Mouse (Mus musculus) liver (tissue): ENCODE measurements at regions not wholly inside any gene's neighbourhood (a gene's known extent, or its start where the extent isn't known, plus 50 kb on each side); places are given as distances from the start of the nearest gene placed in this dataset.
"Not testable (repeated sequence)": the region's sequence is repeated elsewhere in the genome, so short reads cannot be mapped to it uniquely, and the experiment has no call there.

Experiments
- DNase-seq: peaks from one replicate; pipeline ENCODE4 v3.0.0-alpha.2; 2020; ENCODE audit warnings: mixed read lengths

GRCm38 (mm10) chr5:133073317-133073716, 530.2 kb upstream of the Auts2 start:
- no peak for DNase-seq

DNA sequence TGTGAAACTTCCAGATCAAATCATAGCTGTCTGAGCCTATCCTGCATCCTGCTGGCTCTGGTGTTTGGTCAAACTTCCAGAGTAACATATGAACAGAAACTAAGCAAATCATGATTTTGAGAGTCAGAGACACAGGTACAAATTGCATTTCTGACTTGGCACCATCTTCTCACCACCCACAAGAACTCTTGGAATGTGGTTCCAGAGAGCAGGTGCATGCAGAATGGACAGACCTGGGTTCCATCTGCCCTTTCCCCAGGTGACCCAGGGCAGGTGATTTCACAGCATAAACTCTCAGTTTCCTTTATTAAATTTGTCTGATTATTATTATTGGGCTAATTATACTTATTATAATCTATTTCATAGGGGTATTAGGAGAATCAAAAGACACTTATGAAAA, 527.0 kb upstream of the Auts2 start:
- DNase-seq: no peak

- no peak for DNase-seq
Observed at GRCm38 (mm10) chr5:133062481-133062880, 519.3 kb upstream of the Auts2 start.

GRCm38 (mm10) chr5:133047456-133047855, 504.3 kb upstream of the Auts2 start:
- DNase-seq: no peak

DNA sequence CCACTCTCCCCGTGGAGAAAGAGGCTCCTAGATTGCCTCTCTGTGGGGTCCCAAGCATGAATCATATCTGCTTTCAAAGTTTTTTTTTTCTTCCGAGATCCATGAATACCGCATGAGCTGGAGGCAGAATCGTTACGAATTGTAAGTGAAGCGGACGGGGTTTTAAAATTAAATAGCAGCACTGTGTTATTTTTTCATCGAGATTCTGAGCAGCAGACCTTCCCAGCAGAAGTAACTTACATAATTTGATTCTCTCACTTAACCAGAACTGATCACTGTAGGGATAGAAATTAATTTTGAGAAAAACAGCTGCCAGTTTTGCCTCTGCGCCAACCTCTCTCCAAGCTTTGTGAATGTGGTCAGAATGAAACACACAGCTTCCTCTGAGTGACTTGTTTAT, 502.5 kb upstream of the Auts2 start:
- DNase-seq: no peak

DNA sequence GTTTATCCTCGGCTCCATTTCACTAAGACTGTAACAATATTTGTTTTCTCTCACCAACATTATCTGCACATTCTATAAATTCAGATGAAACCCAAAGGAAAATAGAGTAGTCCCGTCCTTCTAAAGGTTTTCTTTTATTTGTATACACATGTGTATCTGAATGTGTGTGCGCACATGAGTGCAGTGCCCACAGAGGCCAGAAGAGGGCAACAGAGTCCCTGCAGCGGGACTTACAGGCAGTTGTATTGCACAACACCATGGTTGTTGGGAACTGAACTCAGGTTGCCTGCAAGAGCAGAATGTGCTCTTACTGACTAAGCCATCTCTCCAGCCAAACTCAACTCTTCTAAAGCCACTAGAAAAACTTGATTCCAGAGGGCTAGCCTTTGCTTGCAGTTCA, 484.4 kb upstream of the Auts2 start:
- no peak for DNase-seq

DNA sequence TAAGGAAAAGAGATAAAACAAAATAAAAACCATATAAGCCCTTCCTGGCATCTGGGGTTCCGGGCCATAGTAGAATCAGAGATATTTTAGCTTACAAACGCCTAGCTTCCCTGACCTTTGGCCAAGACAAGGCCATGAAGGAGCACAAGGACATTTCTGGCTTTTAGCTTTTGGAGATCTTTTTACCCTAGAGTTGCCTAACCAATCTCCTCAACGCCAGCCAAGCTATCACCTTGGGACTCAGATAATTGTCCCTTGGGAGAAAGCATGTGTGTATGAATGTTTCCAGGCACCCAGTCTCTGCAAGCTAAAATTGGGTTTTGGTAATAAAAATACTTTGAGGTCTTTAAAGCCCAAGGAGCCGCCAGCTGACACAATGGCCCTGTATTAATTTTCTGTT, 482.0 kb upstream of the Auts2 start:
- DNase-seq: no peak

DNA sequence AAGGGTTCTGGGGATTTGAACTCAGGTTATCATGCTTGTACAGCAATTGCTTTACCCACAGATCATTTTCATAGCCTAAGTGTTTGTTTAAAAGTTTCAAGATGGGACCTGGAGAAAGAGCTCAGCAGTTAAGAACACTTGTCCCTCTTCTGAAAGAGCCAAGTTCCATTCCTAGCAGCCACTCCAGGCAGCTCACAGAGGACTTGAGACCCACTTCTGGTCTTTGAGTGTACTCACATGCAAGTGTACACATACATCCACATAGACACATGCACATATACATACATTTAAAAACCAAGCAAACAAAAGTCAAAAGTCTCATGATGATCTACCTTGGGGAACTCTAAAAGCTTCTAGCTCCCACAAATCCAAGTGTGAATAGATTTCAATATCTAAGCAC, 477.7 kb upstream of the Auts2 start:
- no peak for DNase-seq

DNA sequence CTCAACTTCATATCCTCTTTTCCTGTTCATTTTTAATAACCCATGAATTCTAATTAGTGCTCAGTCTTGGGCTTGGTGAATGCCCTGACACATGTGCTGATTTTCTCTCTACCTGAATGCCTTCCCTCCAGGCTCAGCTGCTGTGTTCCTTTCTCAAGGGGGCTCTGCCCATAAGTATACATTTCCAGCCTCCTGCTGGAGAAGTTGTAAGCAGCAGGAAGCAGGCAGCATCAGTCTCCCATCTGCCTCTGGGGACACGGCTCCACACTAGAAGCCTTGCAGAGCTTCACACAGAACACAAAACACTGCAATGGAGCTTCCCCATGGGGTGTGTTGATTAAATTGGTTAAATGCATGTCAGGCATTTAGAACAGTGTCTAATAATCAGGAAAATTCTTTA, 477.0 kb upstream of the Auts2 start:
- no peak for DNase-seq

- DNase-seq: no peak
Observed at GRCm38 (mm10) chr5:133010624-133011575, 467.8 kb upstream of the Auts2 start.

- DNase-seq: no peak
Observed at GRCm38 (mm10) chr5:132982866-132983265, 439.7 kb upstream of the Auts2 start.

GRCm38 (mm10) chr5:132979013-132979412, 435.9 kb upstream of the Auts2 start:
- no peak for DNase-seq

- no peak for DNase-seq
Observed at GRCm38 (mm10) chr5:132975303-132975932, 432.3 kb upstream of the Auts2 start.

- no peak for DNase-seq
Observed at GRCm38 (mm10) chr5:132974876-132975275, 431.7 kb upstream of the Auts2 start.

- DNase-seq: no peak
Observed at GRCm38 (mm10) chr5:132971046-132971445, 427.9 kb upstream of the Auts2 start.

GRCm38 (mm10) chr5:132969376-132969775, 426.2 kb upstream of the Auts2 start:
- DNase-seq: no peak

DNA sequence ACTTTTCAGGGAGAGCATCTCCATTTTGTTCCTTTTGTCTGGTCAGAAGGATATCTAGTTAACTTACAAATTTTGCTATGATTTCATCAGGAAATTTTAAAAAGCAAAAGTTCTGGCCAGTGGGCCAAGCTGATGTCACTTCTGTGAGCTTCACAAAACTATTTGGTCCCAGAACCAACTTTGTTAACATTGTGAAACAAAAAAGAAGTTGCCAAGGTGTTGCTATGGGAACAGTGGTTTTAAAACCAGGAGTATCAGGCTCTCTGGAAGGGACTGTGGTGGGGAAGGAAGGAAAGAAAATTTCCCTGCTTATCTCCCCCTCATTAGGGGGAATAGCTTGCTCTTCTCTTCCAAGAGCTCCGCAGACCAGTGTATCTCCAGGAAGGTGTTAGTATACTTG, 416.8 kb upstream of the Auts2 start:
- no peak for DNase-seq

- no peak for DNase-seq
Observed at GRCm38 (mm10) chr5:132956184-132956583, 413.0 kb upstream of the Auts2 start.

DNA sequence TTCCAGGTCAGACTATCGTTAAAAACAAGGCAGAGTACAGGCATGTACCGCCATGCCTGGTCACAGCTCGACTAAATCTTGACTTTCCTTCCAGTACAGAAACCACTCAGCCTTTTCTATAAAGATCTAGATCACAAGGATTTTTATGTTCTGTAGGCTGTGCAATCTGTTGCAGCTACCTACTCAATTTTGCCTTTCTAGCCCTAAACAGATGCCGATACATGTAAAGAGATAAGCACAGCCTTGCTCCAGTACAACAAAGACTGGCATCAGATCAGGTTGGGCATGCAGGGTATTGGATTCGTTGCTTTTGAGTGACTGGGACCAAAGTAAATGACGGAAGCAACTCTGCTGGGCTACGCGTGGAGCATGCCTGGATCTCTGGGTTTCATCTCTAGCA, 411.9 kb upstream of the Auts2 start:
- DNase-seq: no peak

- no peak for DNase-seq
Observed at GRCm38 (mm10) chr5:132933439-132933980, 390.4 kb upstream of the Auts2 start.

DNA sequence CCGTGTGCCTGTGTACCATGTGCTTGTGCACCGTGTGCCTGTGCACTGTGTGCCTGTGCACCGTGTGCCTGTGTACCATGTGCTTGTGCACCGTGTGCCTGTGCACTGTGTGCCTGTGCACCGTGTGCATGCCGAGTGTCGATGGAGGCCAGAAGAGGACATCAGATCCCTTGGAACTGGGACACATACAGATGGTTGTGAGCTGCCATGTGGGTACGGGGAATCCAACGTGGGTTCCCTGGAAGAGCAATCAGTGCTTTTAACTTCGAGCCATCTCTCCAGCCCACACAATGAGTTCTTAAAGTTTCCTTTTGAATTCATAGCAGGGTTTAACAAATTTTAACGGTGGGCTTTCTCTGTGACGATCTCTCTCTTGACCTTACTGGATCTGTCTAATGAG, 386.8 kb upstream of the Auts2 start:
- DNase-seq: not testable (repeated sequence)

DNA sequence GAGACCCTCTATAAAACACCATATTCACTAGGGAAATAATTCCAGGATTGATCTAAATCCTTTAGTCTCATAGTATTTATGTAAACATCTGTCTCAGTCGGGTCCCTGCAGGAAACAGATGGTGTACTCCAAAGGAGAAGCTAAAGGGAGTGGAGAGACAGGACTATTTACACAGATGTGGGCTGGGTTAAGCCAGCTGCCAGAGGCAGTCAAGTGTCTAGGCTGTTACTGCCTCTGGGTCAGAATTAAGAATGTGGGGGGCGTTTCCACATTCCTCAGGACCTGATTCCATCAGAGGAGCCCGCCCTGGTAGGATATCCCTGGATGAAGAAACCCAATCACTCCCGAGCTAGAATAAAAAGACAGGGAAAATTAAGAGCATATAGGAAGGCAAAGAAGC, 380.2 kb upstream of the Auts2 start:
- peak; percentile 7 for DNase-seq

DNA sequence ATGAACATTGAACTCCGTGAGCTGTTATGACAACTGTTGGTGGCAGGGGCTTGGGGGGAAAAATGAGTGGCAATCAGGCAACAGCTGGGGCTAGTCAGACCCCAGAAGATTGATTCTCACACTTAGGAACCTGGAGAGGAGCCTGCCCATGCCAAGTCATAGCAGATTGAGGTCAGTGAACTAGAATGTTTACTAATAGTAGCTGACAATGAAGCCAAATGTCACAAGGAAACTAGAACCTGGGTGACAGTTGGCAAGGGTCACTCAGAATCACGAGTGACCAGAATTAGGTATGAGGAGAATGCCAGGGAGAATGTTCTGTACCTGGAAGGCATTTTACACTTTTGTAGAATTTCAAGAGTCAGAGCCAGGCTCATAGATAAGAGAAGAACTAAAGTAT, 365.9 kb upstream of the Auts2 start:
- no peak for DNase-seq

DNA sequence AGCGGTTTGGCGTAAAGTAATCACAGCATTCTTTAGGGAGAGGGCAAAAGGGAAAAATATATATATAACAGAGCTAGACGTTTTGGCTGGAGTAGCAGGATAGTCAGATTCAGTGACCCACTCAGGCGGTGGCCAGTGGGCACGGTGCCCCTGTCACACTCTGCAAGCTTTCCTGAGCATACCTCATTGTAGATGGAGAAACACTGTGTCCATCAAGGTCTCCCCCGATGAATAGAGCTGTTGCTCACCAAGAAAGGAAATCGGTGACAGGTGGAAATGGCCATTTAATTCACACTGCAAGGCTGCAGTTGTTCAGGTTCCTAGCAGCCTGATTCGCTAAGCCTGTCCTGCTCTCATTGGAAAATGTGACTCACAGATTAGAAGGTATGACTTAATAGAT, 365.1 kb upstream of the Auts2 start:
- no peak for DNase-seq
